Mouse (Mus musculus) erythroblast, embryonic 14.5 days (primary cell): ENCODE results near the gene Hist1h3g. TPM values are rescaled to one million over a fixed set of nuclear protein-coding genes. Genes with fewer than 3 reads are reported as not detected.
"Not testable (repeated sequence)": the region's sequence is repeated elsewhere in the genome, so short reads cannot be mapped to it uniquely, and the experiment has no call there.

Experiments used
- H3K27me3 ChIP-seq: 2 replicates; pipeline ENCODE4 v1.6.1; 2012; ENCODE audit warnings: inconsistent platforms; ENCODE audit not compliant: control insufficient read depth
- H3K36me3 ChIP-seq: 2 replicates; pipeline ENCODE4 v1.6.1; 2012; ENCODE audit warnings: mild to moderate bottlenecking, inconsistent platforms; ENCODE audit not compliant: control insufficient read depth
- H3K4me1 ChIP-seq: 2 replicates; pipeline ENCODE4 v1.6.1; 2012; ENCODE audit warnings: inconsistent platforms; ENCODE audit not compliant: control insufficient read depth
- H3K4me3 ChIP-seq: replicated peaks from 2 replicates; pipeline ENCODE3; 2012; ENCODE audit warnings: moderate library complexity, mild to moderate bottlenecking, inconsistent platforms
- H3K9me3 ChIP-seq: 2 replicates; pipeline ENCODE4 v1.6.1; 2012; ENCODE audit warnings: low read length, inconsistent platforms, mixed read lengths; ENCODE audit not compliant: control insufficient read depth
- GATA1 ChIP-seq: IDR thresholded peaks from 2 replicates; pipeline ENCODE4 v1.6.1; 2012; ENCODE audit warnings: low read length, inconsistent platforms, mixed read lengths
- TAL1 ChIP-seq: IDR thresholded peaks from 3 replicates; pipeline ENCODE4 v1.6.1; 2012; ENCODE audit warnings: low read length, inconsistent platforms, mixed read lengths
- polyA plus RNA-seq: library from polyadenylated mRNA; stranded (reverse); fragments of >175 nt; gene quantifications from 2 replicates; pipeline ENCODE4 v1.2.3, GENCODE M21; 2012

Hist1h3g gene
- 8.8 and 11.7 TPM in 2 replicates for polyA plus RNA-seq

- H3K4me1 ChIP-seq = peaks cover 49% of the 10 kb centered on the region
- H3K9me3 ChIP-seq, H3K27me3 ChIP-seq: not testable (repeated sequence)
- peaks cover 27% of the 10 kb centered on the region for H3K36me3 ChIP-seq
- peak within 1 kb of the TSS; percentile 82 for H3K4me3 ChIP-seq
Measured at GRCm38 (mm10) chr13:23535137-23536075, at the start of gene Hist1h3g. Gene Hist1h3g (plus strand): TSS chr13:23535422.

GRCm38 (mm10) chr13:23488400-23489322, 46.6 kb upstream of the Hist1h3g start, which contains the start of gene Btn2a2:
Gene Btn2a2 (minus strand): TSS chr13:23488857.
- TF ChIP-seq TAL1 (no peak), GATA1 (no peak)
- Histone ChIP-seq H3K9me3 (no peaks in the 10 kb centered on the region), H3K36me3 (no peaks in the 10 kb centered on the region), H3K4me1 (peaks cover 29% of the 10 kb centered on the region), H3K4me3 (peak within 1 kb of the TSS; percentile 7), H3K27me3 (peaks cover 32% of the 10 kb centered on the region)

DNA sequence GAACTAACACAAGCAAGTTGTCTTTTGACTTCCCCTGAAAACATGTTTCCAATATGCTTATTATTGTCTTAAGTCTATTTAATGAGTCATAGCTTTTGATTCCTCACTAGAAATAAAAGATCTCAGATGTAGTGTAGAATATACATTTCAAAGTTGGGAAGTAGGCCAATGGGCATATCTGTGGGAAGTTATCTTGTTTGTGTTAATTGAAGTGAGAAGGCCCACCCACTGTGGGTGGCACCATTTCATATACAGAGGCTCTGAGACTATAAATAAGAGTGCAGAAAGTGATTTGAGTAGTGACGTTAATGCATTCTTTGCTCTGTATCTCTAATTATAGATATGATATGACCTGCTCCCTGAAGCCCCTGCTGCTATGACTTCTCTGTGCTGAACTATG, 44.4 kb upstream of the Hist1h3g start:
- Histone ChIP-seq H3K27me3 (peaks cover 33% of the 10 kb centered on the region), H3K36me3 (no peaks in the 10 kb centered on the region), H3K9me3 (no peaks in the 10 kb centered on the region), H3K4me1 (peaks cover 29% of the 10 kb centered on the region), H3K4me3 (no peak overlapping the region)
- TF ChIP-seq GATA1 (no peak), TAL1 (no peak)

DNA sequence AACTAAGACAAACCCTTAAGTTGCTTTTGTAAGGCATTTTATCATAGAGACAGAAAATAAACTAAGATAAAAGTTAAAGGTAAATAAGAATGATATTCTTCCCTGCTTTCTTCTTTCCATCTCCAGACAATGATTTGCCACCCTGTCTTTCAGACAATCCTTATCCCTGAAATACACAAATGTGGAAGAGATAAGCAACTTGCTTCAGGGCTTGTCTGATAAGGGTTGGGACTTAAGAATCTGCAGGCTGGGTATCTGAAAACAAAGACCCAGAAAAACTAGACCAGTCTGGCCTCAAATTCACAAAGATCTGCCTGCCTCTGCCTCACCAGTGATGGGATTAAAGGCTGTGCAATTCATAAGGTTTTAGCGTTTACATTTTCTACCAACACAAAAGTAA, 44.0 kb upstream of the Hist1h3g start:
- TF ChIP-seq TAL1 = no peak
- TF ChIP-seq GATA1 = no peak
- no peaks in the 10 kb centered on the region for H3K36me3 ChIP-seq
- H3K9me3 ChIP-seq = no peaks in the 10 kb centered on the region
- peaks cover 29% of the 10 kb centered on the region for H3K4me1 ChIP-seq
- H3K4me3 ChIP-seq = no peak overlapping the region
- peaks cover 29% of the 10 kb centered on the region for H3K27me3 ChIP-seq

GRCm38 (mm10) chr13:23491990-23492389, 43.2 kb upstream of the Hist1h3g start:
- Histone ChIP-seq H3K36me3 (no peaks in the 10 kb centered on the region), H3K4me1 (peaks cover 29% of the 10 kb centered on the region)

GRCm38 (mm10) chr13:23495526-23495925, 39.7 kb upstream of the Hist1h3g start:
- peaks cover 53% of the 10 kb centered on the region for H3K4me1 ChIP-seq
- H3K9me3 ChIP-seq = no peaks in the 10 kb centered on the region
- TF ChIP-seq TAL1 = no peak
- no peak for TF ChIP-seq GATA1
- peaks cover 3% of the 10 kb centered on the region for H3K27me3 ChIP-seq
- H3K4me3 ChIP-seq = no peak overlapping the region
- no peaks in the 10 kb centered on the region for H3K36me3 ChIP-seq

More at GRCm38 (mm10) chr13:23491990-23492389, 43.2 kb upstream of the Hist1h3g start:
- H3K4me3 ChIP-seq = peak overlapping the region; percentile 59
- H3K9me3 ChIP-seq = no peaks in the 10 kb centered on the region
- peaks cover 23% of the 10 kb centered on the region for H3K27me3 ChIP-seq
- TF ChIP-seq GATA1 (no peak), TAL1 (no peak)

GRCm38 (mm10) chr13:23497656-23498321, 37.4 kb upstream of the Hist1h3g start:
- TF ChIP-seq GATA1 (no peak), TAL1 (no peak)
- peaks cover 52% of the 10 kb centered on the region for H3K4me1 ChIP-seq

DNA sequence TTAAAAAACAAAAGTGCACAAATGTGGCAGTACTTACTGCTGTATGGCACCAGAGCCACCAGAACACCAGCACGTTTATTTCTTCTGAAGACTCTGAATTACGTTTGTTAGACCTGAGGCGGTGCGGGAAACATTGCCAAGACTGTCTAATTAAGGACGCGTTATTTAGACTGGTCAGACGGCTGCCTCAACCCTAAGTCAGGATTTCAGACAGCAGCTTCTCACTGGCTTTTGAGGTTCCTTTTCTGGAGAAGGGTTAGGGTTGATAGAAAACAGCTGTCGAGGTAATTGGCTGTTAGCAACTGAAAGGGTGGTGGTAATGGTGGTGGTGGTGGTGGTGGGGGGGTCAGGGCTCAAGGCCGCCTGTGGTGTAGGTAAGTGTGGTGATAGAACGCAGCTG, 36.6 kb upstream of the Hist1h3g start:
- Histone ChIP-seq H3K36me3 (no peaks in the 10 kb centered on the region), H3K4me3 (peak overlapping the region; percentile 66), H3K9me3 (no peaks in the 10 kb centered on the region), H3K27me3 (peaks cover 3% of the 10 kb centered on the region), H3K4me1 (peaks cover 53% of the 10 kb centered on the region)
- no peak for TF ChIP-seq TAL1
- TF ChIP-seq GATA1 = no peak

More at GRCm38 (mm10) chr13:23497656-23498321, 37.4 kb upstream of the Hist1h3g start:
- H3K4me3 ChIP-seq = peak overlapping the region; percentile 66
- H3K36me3 ChIP-seq = no peaks in the 10 kb centered on the region
- peaks cover 3% of the 10 kb centered on the region for H3K27me3 ChIP-seq
- H3K9me3 ChIP-seq = no peaks in the 10 kb centered on the region
